Mouse (Mus musculus): ENCODE results near the gene Olfr1212. TPM values are rescaled to one million over a fixed set of nuclear protein-coding genes. Genes with fewer than 3 reads are reported as not detected.

Olfr1212 gene
- polyA plus RNA-seq (2012; rRNA removed): not detected in 2 replicates

DNA sequence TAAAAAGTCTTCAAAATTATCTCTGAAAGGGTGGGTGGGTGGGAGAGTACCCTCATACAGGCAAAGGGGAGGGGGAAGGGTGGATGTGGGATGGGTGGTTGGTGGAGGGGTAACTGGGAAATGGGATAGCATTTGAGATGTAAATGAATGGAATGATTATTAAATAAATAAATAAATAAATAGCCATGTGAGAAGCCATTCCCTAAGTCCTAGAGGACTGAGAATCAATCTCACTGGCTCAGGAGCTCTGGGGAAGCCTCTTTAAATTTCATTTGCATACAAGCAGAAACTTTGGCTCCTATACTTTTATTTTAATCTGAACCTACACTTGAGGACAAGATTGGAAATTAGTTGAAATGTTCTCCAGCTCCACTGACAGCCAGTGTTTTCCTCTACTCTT lies at the start of gene Olfr1212:
Gene Olfr1212, plus strand, starts transcription at position 301 of the 400 bp plus-strand sequence.
- Histone ChIP-seq H3K4me1 (ENCODE audit: control insufficient read depth, insufficient read depth, low read length) (no peaks in the 10 kb centered on the region), H3K4me3 (ENCODE audit: insufficient read depth, low read depth, low read length) (no peak within 1 kb of the TSS), H3K27me3 (replicated peaks; ENCODE audit: control insufficient read depth, insufficient read depth, low read length) (no peaks in the 10 kb centered on the region), H3K36me3 (ENCODE audit: control insufficient read depth, insufficient read depth, low read length) (no peaks in the 10 kb centered on the region), H3K27ac (ENCODE audit: insufficient read depth, low read depth, low read length) (no peak within 1 kb of the TSS)
- TF ChIP-seq CTCF (conservative IDR thresholded peaks at IDR 0.05; ENCODE audit: insufficient read depth, insufficient read length, low read depth, low read length) (no peak), POLR2A (IDR thresholded peaks at IDR 0.05; ENCODE audit: low read depth, low read length) (no peak)
- DNase-seq: no peak

- Histone ChIP-seq H3K27me3 (replicated peaks; ENCODE audit: control insufficient read depth, insufficient read depth, low read length) (no peaks in the 10 kb centered on the region), H3K4me3 (ENCODE audit: insufficient read depth, low read depth, low read length) (no peak within 1 kb of the TSS), H3K27ac (ENCODE audit: insufficient read depth, low read depth, low read length) (no peak within 1 kb of the TSS), H3K4me1 (ENCODE audit: control insufficient read depth, insufficient read depth, low read length) (no peaks in the 10 kb centered on the region), H3K36me3 (ENCODE audit: control insufficient read depth, insufficient read depth, low read length) (no peaks in the 10 kb centered on the region)
- TF ChIP-seq POLR2A (IDR thresholded peaks at IDR 0.05; ENCODE audit: low read depth, low read length) (no peak), CTCF (conservative IDR thresholded peaks at IDR 0.05; ENCODE audit: insufficient read depth, insufficient read length, low read depth, low read length) (no peak)
- DNase-seq: no peak
- 88% methylated on average over 3 of the region's 3 CpGs for WGBS
Measured at GRCm38 (mm10) chr2:88915057-88915456, 38.7 kb upstream of the Olfr1212 start, which contains the start of gene Olfr1209. TSS of gene Olfr1209 (minus strand) at chr2:88915157.

GRCm38 (mm10) chr2:88938011-88938410 lies 15.8 kb upstream of the Olfr1212 start, which contains the start of gene Olfr1211:
TSS of gene Olfr1211 (minus strand) at chr2:88938111.
- TF ChIP-seq CTCF (conservative IDR thresholded peaks at IDR 0.05; ENCODE audit: insufficient read depth, insufficient read length, low read depth, low read length) (no peak), POLR2A (IDR thresholded peaks at IDR 0.05; ENCODE audit: low read depth, low read length) (no peak)

DNA sequence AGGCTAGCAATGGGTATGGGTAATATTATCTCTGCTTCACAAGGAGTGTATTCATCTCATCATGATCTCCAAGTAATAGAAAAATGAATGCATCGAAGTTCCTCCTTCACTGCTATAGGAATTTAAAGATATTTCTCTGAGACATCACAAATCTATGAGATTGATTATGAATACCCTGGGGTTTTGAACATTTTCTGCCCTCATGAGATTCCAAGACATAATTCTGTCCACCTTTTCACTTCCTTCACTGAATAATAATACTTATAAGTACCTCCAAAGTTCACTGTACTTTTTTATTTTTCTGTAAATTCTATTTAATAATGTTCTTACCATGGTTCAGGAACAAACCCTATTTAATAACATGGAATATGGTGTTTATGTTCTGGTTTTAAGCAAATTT lies 26.4 kb downstream of the Olfr1212 start, which contains the start of gene Gm13762:
Gene Gm13762, minus strand, starts transcription at position 101 of the 400 bp plus-strand sequence.
- DNase-seq: no peak
- no peaks in the 10 kb centered on the region for H3K4me1 ChIP-seq (ENCODE audit: control insufficient read depth, insufficient read depth, low read length)
- 68% methylated on average over 1 of the region's 1 CpGs for WGBS
- H3K27ac ChIP-seq (ENCODE audit: insufficient read depth, low read depth, low read length): no peak within 1 kb of the TSS
- no peak within 1 kb of the TSS for H3K4me3 ChIP-seq (ENCODE audit: insufficient read depth, low read depth, low read length)
- no peaks in the 10 kb centered on the region for H3K27me3 ChIP-seq (replicated peaks; ENCODE audit: control insufficient read depth, insufficient read depth, low read length)
- no peak for TF ChIP-seq CTCF (conservative IDR thresholded peaks at IDR 0.05; ENCODE audit: insufficient read depth, insufficient read length, low read depth, low read length)
- TF ChIP-seq POLR2A (IDR thresholded peaks at IDR 0.05; ENCODE audit: low read depth, low read length): no peak
- H3K36me3 ChIP-seq (ENCODE audit: control insufficient read depth, insufficient read depth, low read length): no peaks in the 10 kb centered on the region

More at GRCm38 (mm10) chr2:88938011-88938410, 15.8 kb upstream of the Olfr1212 start, which contains the start of gene Olfr1211:
- no peaks in the 10 kb centered on the region for H3K36me3 ChIP-seq (ENCODE audit: control insufficient read depth, insufficient read depth, low read length)
- no peaks in the 10 kb centered on the region for H3K27me3 ChIP-seq (replicated peaks; ENCODE audit: control insufficient read depth, insufficient read depth, low read length)
- H3K27ac ChIP-seq (ENCODE audit: insufficient read depth, low read depth, low read length): no peak within 1 kb of the TSS
- DNase-seq: no peak
- H3K4me1 ChIP-seq (ENCODE audit: control insufficient read depth, insufficient read depth, low read length): no peaks in the 10 kb centered on the region
- no peak within 1 kb of the TSS for H3K4me3 ChIP-seq (ENCODE audit: insufficient read depth, low read depth, low read length)
- WGBS: 78% methylated on average over 1 of the region's 1 CpGs

DNA sequence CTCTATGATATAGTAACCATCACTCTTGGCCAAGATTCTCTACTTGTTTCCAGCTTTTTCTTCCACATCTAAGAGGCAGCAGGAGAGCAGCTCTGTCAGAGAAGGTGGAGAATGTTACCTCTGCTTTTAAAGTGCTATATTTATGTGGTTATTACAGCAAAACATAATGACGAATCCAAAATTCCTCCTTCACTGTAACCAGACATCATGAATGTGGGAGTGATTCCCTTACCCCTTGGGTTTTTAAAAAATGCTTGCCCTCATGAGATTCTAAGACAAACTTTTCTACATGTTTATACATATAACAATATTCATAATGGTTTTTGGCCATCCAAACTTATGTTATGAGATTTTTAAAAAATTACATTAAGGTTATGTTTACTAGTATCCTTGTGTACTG lies 38.8 kb downstream of the Olfr1212 start, which contains the start of gene Olfr1214:
Gene Olfr1214, minus strand, starts transcription at position 101 of the 400 bp plus-strand sequence.
- WGBS: 67% methylated on average over 1 of the region's 1 CpGs
- H3K36me3 ChIP-seq (ENCODE audit: control insufficient read depth, insufficient read depth, low read length): no peaks in the 10 kb centered on the region
- no peaks in the 10 kb centered on the region for H3K27me3 ChIP-seq (replicated peaks; ENCODE audit: control insufficient read depth, insufficient read depth, low read length)
- no peak for DNase-seq
- H3K4me3 ChIP-seq (ENCODE audit: insufficient read depth, low read depth, low read length): no peak within 1 kb of the TSS
- H3K27ac ChIP-seq (ENCODE audit: insufficient read depth, low read depth, low read length): no peak within 1 kb of the TSS
- no peak for TF ChIP-seq CTCF (conservative IDR thresholded peaks at IDR 0.05; ENCODE audit: insufficient read depth, insufficient read length, low read depth, low read length)
- no peaks in the 10 kb centered on the region for H3K4me1 ChIP-seq (ENCODE audit: control insufficient read depth, insufficient read depth, low read length)

DNA sequence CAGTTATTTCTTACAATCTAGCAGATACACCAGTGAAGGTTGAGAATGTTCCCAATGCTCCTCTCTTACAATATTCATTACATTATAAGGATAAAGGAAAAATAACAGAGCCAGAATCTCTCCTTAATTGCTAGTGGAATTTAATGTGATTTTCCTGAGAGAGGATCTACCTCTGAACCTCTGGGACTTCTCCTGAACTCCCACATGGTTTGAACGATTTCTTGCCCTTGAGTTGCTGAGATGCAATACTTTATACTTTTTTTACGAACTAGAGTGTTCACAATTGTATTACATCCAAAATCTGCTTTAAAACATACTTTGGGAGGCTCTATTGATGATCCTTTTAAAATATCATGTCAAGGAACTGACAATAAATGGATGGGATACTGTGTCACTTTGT lies 53.1 kb downstream of the Olfr1212 start, which contains the start of gene Olfr1215:
Gene Olfr1215, minus strand, starts transcription at position 101 of the 400 bp plus-strand sequence.
- Histone ChIP-seq H3K27ac (ENCODE audit: insufficient read depth, low read depth, low read length) (no peak within 1 kb of the TSS), H3K27me3 (replicated peaks; ENCODE audit: control insufficient read depth, insufficient read depth, low read length) (no peaks in the 10 kb centered on the region), H3K4me1 (ENCODE audit: control insufficient read depth, insufficient read depth, low read length) (no peaks in the 10 kb centered on the region), H3K4me3 (ENCODE audit: insufficient read depth, low read depth, low read length) (no peak within 1 kb of the TSS), H3K36me3 (ENCODE audit: control insufficient read depth, insufficient read depth, low read length) (no peaks in the 10 kb centered on the region)
- DNase-seq: no peak
- 53% methylated on average over 2 of the region's 2 CpGs for WGBS
- no peak for TF ChIP-seq POLR2A (IDR thresholded peaks at IDR 0.05; ENCODE audit: low read depth, low read length)
- TF ChIP-seq CTCF (conservative IDR thresholded peaks at IDR 0.05; ENCODE audit: insufficient read depth, insufficient read length, low read depth, low read length): no peak

Other genes starting within 250 kb of the Olfr1212 start
- gene Olfr1196, start 249.4 kb upstream of the Olfr1212 start, polyA plus RNA-seq (2012; rRNA removed): not detected in 2 replicates
- gene Olfr1197, start 221.6 kb upstream of the Olfr1212 start, polyA plus RNA-seq (2012; rRNA removed): not detected in 2 replicates
- gene Olfr1198, start 202.6 kb upstream of the Olfr1212 start, polyA plus RNA-seq (2012; rRNA removed): not detected in 2 replicates
- gene Olfr1199, start 193.5 kb upstream of the Olfr1212 start, polyA plus RNA-seq (2012; rRNA removed): not detected in 2 replicates
- gene Olfr1200, start 183.5 kb upstream of the Olfr1212 start, polyA plus RNA-seq (2012; rRNA removed): not detected in 2 replicates
- not detected in 2 replicates for gene Olfr1201, start 160.9 kb upstream of the Olfr1212 start, polyA plus RNA-seq (2012; rRNA removed)
- not detected in 2 replicates for gene Olfr1202, start 139.5 kb upstream of the Olfr1212 start, polyA plus RNA-seq (2012; rRNA removed)
- not detected in 2 replicates for gene Olfr1205, start 124.2 kb upstream of the Olfr1212 start, polyA plus RNA-seq (2012; rRNA removed)
- not detected in 2 replicates for gene Olfr1204, start 104.7 kb upstream of the Olfr1212 start, polyA plus RNA-seq (2012; rRNA removed)
- gene Olfr1206, start 90.7 kb upstream of the Olfr1212 start, polyA plus RNA-seq (2012; rRNA removed): not detected in 2 replicates
- gene Olfr1208, start 51.7 kb upstream of the Olfr1212 start, polyA plus RNA-seq (2012; rRNA removed): not detected in 2 replicates
- gene Olfr1209, start 38.8 kb upstream of the Olfr1212 start, polyA plus RNA-seq (2012; rRNA removed): not detected in 2 replicates
- gene Olfr1211, start 15.9 kb upstream of the Olfr1212 start, polyA plus RNA-seq (2012; rRNA removed): not detected in 2 replicates
- gene Gm13762, start 26.3 kb downstream of the Olfr1212 start, polyA plus RNA-seq (2012; rRNA removed): not detected in 2 replicates
- gene Olfr1214, start 38.7 kb downstream of the Olfr1212 start, polyA plus RNA-seq (2012; rRNA removed): not detected in 2 replicates
- not detected in 2 replicates for gene Olfr1215, start 53.0 kb downstream of the Olfr1212 start, polyA plus RNA-seq (2012; rRNA removed)
- not detected in 2 replicates for gene Olfr1216, start 64.4 kb downstream of the Olfr1212 start, polyA plus RNA-seq (2012; rRNA removed)
- gene Olfr1217, start 78.1 kb downstream of the Olfr1212 start, polyA plus RNA-seq (2012; rRNA removed): not detected in 2 replicates
- gene Olfr1218, start 107.2 kb downstream of the Olfr1212 start, polyA plus RNA-seq (2012; rRNA removed): not detected in 2 replicates
- not detected in 2 replicates for gene Olfr1219, start 129.5 kb downstream of the Olfr1212 start, polyA plus RNA-seq (2012; rRNA removed)
- not detected in 2 replicates for gene Olfr1220, start 152.9 kb downstream of the Olfr1212 start, polyA plus RNA-seq (2012; rRNA removed)
- not detected in 2 replicates for gene Olfr1221, start 163.3 kb downstream of the Olfr1212 start, polyA plus RNA-seq (2012; rRNA removed)
- not detected in 2 replicates for gene Olfr1222, start 179.1 kb downstream of the Olfr1212 start, polyA plus RNA-seq (2012; rRNA removed)
- gene Olfr1223, start 197.6 kb downstream of the Olfr1212 start, polyA plus RNA-seq (2012; rRNA removed): not detected in 2 replicates
- gene Olfr1224-ps1, start 210.1 kb downstream of the Olfr1212 start, polyA plus RNA-seq (2012; rRNA removed): not detected in 2 replicates
- not detected in 2 replicates for gene Olfr1225, start 220.7 kb downstream of the Olfr1212 start, polyA plus RNA-seq (2012; rRNA removed)
- not detected in 2 replicates for gene Olfr1226, start 246.1 kb downstream of the Olfr1212 start, polyA plus RNA-seq (2012; rRNA removed)